Mouse (Mus musculus) lung, postnatal 4 days (tissue): ENCODE data around the gene Nbea.
"Not testable (repeated sequence)": the region's sequence is repeated elsewhere in the genome, so short reads cannot be mapped to it uniquely, and the experiment has no call there.

Source experiments
- DNase-seq, 2 experiments: peaks; one replicate each; pipeline ENCODE4 v3.0.0; 2021

Nbea gene

DNA sequence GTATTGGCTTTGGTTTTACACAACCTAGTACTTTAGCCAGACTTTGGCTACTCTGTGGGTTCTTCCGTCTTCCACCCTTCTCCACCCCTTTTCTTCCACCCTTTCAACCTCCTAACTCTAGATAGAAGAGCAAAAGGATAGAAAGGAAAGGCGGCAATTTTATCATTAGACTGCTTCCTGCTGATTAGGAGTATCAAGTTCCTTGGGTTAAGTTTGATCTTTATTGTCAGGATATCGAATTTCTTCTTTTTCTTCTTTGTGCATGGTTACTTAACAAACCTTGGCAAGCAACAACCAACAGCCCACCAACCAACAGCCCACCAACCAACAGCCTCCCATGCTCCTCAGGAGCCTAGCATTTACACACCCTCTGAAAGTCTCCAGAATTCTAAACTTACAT, 165.0 kb downstream of the Nbea start:
- no peak for DNase-seq

DNA sequence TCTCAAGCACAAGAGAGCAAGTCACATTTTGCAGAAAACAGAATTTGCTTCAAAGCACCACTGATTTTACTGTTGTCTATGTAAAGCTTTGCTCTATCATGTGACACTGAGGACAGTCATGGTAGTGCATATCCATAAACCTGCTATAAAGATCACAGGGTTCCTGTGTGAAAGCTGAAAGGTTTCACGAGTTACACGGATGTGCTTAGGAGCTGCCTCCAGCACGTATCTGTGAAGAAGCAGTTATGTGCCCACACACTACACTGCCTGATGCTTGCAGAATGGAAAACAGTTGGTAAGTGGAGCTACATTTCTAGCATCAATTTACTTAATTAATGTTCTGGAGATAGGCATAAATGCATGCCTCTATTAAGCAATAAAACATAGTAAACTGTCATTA, 172.4 kb downstream of the Nbea start:
- no peak for DNase-seq

DNA sequence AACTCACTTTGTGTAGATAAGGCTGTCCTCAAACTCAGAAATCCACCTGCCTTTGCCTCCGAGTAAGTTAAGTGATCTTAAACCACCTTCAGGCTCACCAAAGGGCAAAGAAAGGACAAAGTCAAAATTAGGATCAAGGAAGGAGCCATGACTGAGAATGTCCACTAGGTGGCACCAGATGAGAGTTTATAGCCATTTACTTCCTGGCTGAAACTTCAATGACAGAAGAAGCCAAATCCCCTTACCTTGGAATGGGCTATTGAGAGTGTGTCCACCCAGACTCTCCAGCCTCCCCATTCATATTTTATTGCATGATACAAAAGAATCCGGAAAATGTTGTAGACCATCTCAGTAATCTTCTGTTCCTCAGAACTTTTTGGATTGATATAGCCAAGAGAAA, 175.5 kb downstream of the Nbea start:
- DNase-seq: peak in 1 of 2 experiments; percentile 36

DNA sequence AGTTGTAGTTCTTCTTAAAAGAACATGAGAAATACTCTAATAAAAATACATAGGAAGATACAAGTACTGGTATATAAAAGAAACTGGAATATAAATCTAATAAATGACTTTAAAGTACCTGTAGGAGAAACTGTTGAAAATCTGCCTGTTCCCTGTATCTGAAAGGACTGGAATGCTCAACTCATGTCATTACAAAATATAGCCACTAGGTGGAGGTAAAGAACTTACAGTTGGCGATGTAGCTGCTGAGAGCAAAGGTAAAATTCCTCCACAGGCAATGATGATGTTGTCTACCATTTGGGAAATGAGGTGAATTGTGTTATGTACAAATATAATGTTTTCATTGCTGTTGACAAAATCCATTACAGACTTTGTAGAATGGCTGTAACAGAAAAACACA, 183.2 kb downstream of the Nbea start:
- no peak for DNase-seq

DNA sequence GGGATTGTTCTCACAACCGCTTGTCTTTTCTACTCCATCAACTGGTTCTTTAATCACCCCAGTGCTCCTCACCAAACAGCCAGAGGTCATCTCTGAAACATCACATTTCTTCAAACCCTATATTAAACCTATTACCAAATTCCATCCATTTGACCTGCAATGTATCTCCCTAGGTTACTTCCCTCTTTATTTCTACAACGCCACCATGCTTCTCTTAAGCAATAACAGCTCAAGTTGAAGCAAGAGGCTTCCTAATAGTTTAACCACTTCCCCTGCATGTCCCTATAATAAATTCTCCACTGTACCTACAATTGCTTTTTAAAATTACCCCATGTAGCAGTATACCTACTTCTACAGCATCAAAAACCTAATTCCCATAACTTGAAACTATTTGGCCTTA, 205.1 kb downstream of the Nbea start:
- DNase-seq: no peak

DNA sequence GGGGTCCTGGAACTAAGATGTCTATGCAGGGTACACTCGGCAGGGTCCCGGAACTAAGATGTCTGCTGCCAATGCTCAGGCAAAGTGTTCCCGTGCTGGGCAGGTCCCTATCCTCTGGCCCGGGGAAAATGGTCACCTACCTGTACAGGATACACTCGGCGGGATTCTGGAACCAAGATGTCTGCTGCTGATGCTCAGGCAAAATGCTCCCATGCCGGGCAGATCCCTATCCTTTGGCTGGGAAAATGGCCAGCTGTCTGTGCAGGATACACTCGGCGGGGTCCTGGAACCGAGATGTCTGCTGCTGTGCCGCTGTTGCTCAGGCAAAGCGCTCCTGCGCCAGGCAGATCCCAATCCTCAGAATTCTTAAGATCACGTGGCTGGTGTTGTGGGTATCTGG, 206.5 kb downstream of the Nbea start:
- not testable (repeated sequence) for DNase-seq

DNA sequence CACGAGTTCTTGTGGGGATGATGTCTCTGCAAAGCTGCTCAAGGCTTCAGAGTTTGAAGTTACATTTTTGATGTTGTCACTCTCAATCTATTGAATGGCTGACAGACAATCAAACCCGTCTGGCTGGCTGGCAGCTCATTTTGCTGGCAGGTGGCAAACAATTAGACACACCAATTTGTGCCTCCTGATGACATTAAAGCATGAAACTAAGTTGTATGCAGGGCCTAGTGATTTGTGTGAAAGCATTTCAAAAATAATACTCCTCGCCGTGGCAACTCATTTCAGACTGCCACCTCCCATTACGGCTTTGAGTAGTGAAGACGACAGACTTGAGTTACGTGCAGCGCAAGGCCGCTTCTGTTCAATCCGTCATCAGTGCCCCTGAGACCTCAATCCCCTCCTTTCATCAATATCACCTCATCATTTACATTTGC, 217.8 kb downstream of the Nbea start:
- no peak for DNase-seq

DNA sequence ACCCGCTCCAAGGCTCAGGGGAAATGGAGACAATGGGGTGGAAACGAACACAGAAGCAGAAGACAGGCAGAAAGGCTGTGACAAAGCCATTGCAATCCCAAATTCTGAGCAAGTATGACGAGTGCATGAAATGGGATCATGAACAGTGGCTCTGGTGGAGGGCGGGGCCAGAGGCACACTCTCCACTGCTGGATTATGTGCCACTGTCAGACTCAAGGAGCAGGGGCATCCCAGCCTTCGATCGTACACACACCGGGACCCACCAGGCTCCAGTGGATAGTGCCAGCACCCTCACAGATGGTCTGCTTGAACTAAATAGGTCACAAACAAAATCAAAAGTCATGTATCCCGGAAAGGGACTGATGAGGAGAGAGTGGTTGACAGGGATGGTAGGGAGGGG, 220.5 kb downstream of the Nbea start:
- DNase-seq: no peak

DNA sequence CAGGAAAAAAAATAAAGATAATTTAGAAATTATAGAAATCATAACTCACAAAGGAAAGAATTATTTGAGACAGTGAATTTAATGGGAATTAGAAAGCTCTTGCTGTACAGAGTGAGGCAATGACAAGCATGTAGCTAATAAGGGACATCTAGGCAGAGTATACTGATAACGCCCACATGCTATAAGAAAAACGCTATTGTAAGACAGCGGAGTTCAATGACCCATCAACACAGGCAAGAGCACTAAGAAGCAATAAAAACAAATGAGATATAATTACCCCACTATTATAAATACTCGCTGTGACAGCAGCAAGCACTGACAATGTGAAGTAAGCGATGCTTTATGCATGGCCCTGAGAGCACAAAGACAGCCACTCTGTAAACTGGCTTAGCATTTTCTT, 233.5 kb downstream of the Nbea start:
- DNase-seq: no peak

DNA sequence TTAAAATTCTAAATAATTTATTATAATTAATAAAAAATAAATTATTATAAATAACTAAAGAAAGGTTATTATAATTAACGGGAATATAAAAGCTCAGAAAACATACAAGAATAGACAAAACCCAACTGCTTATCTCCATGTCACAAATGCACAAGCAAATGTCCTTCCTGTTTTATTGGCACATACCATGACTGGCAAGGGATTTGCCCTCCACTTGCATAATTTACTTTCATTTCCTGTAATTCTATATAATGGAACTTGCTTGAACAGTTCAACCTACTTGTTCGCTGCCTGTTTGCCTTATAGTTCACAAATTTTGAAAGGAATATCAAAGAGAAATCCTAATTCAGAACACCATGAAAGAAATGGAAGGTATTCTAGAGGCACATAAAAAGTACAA, 234.4 kb downstream of the Nbea start:
- DNase-seq: no peak

DNA sequence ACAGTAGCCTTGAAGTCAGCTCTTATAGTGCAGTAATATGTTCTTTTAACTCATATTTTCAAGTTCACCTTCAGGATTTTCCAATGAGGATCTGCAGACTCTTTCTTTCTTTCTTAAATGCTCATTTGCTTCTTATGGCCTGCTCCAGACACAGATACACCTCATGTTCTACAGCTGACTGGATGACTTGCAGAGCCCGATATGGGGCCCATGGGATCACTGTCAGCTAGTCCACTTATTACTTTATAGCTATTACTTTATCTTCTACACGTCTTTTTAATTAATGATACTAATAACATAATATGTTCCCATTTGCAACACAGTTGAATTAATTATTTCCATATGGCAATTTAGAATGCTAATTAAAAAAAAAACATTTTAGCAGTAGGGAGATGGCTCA, 256.2 kb downstream of the Nbea start:
- DNase-seq: no peak

DNA sequence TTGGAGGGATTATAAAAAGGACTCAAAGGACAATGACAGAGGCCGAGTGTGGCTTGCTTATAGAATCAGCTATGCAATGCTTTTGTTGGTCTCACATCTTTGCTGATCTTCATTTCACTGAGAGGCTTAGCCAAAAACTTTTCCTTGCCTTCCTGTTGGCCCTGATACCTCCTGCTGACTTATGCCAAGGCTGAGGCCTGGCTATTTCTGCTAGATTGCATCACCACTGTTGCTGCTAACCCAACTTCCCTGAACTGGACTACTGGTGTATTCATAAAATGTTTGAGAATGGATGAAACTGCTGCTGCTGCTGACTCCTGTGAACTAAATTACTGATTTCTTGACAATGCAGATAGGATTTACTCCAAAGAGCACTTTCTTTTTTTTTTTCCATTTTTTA, 274.2 kb downstream of the Nbea start:
- no peak for DNase-seq

DNA sequence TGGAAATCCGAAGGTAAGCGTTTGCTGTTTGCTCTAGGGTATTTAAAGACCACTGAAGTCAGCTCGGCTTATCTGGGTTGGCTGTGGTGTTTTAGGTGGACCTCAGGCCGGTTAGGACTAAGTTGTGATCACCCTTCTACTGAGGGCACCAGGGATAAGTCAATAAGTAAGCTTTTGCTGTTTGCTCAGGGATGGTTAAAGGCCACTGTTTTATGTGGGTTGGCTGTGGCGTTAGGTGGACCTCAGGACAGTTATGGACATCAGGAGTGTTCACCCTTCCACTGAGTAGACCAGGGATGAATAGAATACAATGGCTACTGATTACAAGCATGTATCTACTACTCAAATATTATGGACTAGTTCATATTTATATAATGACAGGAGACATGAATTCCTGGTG, 292.9 kb downstream of the Nbea start:
- DNase-seq: no peak

DNA sequence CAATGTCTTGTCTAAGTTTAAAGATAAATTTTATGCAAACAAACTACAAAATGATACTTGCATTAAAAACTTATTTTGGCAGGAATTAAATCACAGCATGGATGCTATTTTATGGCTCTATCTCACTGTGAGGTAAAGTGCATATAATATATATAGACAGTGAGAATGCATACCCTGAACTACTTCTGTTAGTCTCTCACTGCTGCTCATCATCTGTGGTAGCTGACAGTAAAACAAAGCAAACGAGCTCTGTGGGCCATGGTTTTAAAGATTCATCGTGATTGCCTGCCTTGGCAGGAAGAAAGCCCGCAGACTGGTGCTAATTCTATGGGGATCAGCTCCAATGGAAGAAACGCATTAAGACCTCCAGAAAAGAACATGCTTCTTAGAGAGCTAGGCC, 294.3 kb downstream of the Nbea start:
- DNase-seq: no peak

DNA sequence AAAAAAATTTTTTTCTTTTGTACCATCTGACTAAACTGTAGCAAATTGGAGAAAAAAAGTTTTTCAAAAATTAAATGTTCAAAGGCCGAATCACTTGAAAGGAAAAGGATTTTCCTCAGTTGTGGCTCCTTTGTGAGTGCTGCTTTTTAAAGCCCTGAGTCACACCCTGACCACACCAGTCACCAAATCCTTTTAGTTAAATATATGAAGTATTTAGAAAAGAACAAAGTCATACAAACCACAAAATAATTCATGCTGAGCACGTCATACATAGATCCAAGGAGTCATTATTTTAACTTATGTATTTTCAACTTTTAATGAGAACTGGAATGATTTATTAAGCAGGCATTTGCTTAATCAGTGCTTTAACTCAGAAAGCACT, 295.7 kb downstream of the Nbea start:
- DNase-seq: no peak

DNA sequence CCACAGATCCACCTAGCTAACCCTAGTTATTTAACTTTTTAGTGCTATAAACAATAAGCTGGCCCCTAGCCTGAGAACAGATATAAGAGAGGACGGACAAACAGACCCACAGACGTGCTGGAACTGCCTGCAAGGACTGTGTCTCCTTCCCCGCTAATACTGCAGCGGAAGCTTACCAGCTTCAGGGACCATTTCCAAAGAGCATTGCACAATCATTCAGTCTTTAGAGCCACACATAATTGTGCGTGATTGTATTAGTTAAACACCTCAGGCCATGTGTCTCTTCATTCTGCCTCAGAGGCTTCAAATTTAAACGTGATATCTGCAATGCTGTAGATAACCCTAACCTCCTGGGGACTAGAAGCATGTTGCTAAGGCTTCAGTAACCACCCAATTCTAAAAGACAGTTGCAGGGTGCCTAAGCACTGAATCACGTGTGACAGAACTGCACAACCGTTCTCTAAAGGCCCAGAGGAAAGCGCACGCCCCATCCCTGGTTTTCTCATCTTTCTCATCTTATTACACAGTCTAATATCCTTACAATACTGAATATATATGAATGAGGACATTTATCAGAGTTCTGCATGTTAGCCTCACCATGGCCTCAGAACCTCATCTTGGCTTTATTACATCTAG, 296.2 kb downstream of the Nbea start:
- DNase-seq: no peak

DNA sequence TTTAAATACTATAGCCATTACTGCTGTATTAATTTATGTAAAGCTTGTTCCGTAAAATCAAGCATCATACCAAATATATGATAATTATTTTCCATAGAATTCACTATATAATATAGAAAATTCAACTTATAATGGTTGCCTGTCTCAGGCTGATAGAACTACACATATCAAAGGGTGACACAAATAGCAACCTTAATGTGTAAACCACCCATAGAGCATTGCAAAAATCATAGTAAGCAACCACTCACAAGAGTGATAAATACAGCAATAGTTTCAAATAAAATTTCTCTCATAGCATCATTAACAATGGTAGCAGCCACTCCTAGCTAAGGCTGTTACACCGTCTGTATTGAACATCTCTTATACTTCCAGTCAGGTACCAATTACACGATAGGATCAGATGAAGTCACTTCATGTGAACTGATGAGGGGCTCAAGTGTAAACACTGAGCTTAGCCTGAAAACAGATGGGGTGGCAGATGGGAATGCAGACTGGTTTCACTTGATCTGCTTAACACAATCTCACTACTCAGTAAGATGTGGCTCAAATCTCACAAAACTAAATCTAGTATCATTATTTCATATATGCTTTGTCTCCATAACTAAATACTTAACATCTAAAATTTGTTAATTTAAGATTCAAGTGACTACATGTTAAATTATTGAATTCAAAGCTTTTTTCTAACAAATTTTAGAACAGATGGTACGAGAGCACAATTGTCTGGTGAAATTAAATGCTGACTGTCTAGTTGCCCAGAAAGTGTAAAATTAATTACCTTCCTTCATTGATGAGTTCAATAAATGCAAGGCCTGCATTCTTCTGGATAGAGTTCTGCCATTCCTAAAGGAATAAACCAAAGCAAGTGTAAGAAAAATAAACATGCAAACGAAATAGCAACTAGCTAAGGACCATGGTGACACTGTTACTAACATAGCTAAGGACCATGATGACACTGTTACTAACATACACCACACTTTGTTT, 310.3 kb downstream of the Nbea start:
- DNase-seq: no peak

DNA sequence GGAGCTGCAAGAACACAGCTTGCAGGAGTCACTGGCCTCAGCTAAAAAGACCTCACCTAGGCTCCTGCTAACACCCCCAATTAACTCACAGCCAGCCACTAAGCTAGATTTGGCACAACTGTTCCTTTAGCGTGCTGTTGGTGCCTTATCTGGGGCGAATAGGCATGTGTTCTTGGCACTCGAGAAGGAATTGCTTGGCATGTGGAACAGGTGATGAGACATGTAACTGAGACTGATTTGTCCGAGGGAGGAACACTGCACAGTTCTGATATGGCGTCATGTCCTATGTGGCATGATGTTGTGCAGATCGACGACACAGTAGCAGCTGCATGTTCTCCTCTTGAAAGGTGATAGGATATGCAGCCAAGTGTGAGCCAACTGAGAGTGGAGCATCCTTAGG, 331.0 kb downstream of the Nbea start:
- no peak for DNase-seq

DNA sequence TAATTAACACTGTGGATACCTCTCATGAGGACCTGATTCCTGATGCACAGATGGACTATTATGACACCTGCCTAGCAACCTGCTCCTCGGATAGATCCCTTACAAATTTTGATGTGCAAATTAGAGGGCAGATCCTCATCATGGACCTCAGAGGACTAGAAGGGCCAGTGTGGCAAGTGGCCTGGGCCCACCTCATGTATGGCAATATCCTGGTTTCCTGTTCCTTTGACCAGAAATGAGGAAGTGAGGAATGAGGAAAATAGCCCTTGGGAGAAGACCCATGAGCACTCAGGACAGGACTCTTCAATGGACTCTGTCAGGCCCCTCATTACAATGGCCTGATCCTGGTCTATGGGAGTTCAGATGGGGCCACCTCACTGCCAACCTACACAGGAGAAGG, 336.4 kb downstream of the Nbea start:
- no peak for DNase-seq

DNA sequence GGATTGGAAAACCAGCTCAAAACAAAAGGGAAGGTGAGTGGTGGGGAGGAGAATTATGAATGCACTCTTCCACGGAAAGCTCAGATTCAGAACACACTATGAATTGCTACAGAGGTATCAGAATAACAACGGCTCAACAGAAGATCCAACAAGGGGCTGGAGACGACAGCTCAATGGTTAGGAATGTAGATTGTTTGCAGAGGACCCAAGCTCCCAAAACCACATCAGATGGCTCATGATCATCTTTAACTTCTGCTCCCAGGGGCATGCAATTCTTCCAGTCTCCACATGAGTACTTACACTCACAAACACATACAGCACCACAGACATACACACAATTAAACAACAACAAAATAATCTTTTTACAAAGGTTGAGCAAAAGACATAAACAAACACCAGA, 346.3 kb downstream of the Nbea start:
- no peak for DNase-seq

DNA sequence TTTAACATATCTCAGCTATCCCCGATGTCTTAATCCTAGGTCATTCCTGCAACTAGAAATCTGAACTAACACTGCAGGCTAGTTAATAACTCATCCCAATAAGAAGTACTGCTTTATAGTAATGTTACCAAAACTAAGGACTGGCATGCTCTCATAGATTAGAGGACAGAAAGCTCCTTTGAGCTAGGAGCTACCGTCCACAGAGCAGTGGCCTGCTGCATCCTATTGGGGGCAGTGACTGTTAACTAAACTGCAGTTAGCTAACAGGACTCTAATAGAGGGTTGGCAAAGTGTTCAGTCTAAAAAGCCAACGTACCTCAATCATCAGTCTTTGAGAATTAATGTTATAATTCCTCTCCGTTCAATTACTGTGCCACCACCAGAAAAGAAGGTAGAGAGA, 348.3 kb downstream of the Nbea start:
- DNase-seq: no peak

DNA sequence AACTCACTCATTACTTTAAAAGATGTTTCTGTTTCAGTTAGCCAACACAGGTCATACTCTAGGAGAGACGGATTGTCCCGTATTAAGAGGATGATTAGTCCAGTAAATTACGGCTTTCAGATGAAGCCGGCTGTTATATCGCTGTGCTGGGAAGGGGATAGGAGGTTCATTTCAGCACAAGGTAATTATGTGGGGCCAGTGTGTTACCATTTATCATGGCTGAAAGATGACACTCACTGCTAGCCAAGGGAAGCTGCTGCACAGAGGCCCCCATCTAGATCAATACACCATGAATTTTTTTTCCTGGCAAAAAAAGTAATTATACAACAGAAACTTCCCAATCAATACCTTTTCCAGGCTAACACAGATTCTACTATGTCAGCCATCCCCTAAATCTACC, 353.3 kb downstream of the Nbea start:
- no peak for DNase-seq

DNA sequence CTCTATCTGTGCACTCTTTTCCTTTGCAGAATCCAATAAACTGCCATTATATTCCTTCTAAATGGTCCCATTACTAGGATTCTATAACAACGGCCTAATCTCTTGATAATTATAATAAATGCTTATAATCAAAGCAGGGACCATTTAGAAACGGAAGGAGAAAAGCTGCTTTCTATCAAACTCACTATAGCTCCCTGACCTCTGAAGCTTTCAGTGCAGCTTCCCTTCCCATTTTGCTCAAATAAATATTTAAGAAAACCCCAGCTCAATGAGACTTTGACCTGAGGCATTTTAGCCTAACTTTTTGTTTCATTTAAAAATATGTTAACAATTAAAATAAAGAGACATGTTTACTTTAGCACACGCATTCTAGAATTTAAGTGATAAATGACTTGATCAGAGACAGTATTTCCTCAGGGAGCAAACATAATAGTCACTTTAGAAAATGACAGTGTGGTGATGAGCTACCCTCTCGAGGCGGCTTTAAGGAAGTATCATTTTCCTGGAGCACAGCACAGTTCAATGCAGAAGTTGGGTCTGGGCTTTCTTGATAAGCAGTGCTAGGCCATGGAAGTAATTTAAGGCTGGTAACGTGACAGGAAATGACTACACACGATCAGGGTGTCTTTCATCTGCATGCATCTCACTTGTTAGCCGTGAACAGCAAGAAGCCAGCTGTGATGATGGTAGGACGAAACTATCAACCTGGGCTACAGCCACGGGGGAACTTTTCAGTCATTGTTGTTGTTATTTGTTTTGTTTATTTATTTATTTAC, 354.8 kb downstream of the Nbea start:
- no peak for DNase-seq

DNA sequence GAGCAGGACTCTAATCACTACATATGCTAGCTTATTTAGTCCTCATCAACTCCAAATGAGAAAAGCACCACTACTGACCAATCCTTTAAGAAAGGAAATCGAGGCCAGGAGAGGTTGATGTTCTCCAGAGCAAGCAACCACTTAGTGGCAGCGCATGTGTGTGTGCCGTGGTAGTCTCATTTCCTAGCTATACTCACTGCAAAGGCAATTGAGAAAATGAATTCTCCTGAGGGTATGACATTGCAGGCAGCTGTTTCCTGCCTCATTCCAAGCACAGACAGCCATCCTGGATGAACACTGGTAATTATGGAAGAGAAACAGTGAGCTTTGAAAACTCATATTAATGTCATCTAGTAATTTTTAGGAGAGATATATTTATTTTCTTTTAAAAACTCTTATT, 358.6 kb downstream of the Nbea start:
- no peak for DNase-seq
